Mouse (Mus musculus): ENCODE results near the gene Gm16451.
"Not testable (repeated sequence)": the region's sequence is repeated elsewhere in the genome, so short reads cannot be mapped to it uniquely, and the experiment has no call there.

The Gm16451 gene

GRCm38 (mm10) chr7:22118145-22118544 lies at the start of gene Gm16451:
Gm16451 (minus strand) TSS chr7:22118245.
- DNase-seq: not testable (repeated sequence)

- DNase-seq: not testable (repeated sequence)
Measured at GRCm38 (mm10) chr7:22163935-22164334, 45.9 kb upstream of the Gm16451 start, which contains the start of gene Vmn1r142. Vmn1r142 (minus strand) TSS chr7:22164035.

DNA sequence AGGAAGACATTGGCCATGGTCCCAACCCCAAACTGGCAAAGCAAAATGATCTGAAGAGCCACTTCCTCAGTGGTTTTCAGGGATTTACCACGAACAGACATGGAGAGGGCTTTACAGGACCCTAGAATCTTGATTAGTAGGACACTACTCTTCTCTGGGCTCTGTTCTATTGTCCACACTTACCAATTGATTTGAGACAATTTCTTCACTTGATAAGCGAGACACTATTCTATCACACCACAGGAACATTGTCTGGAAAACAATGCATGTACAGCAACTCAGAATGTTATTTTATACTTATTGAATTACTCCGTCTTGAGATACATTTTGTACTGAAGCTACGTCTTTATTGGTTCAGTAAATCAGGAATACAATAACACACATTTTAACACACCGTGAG lies 16.6 kb upstream of the Gm16451 start, which contains the start of gene Gm10666:
TSS of gene Gm10666 (minus strand) at position 101 of the 400 bp plus-strand sequence.
- DNase-seq: not testable (repeated sequence)

DNA sequence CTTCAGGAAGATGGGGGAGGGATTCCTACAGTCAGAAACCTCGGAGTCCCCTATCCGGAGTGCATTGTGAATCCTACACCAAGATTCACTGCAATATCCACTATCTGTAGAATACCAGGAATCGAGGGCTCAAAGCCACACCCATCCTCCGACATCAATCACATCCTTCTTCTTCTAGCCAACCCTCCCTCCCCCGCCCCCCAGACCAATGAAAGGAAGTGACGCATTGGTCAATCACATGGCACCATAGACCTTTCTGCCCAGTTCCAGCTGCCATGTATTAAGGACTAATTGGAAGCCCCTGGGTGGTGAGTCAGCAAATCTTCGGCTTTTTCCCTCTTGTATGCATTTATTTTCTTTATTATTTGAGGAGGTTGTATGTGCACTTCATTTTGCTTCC lies 49.3 kb downstream of the Gm16451 start, which contains the start of gene Vmn1r139:
TSS of gene Vmn1r139 (plus strand) at position 301 of the 400 bp plus-strand sequence.
- DNase-seq: not testable (repeated sequence)

Measured in thymus, postnatal 36 days (tissue).